Mouse (Mus musculus) small intestine, adult 2 months (tissue): ENCODE measurements around the gene Ankrd13b. TPM values are rescaled to one million over a fixed set of nuclear protein-coding genes. Genes with fewer than 3 reads are reported as not detected.

Experiments used
- H3K27ac ChIP-seq: fragments of 200-500 bp; 2 replicates; pipeline ENCODE4 v1.5.1; 2012; ENCODE audit warnings: low read depth, low read length, control low read depth, inconsistent platforms; ENCODE audit not compliant: insufficient read depth
- H3K27me3 ChIP-seq: fragments of 200-500 bp; 2 replicates; pipeline ENCODE4 v1.6.1; 2012; ENCODE audit warnings: mild to moderate bottlenecking, moderate library complexity, low read length, inconsistent platforms; ENCODE audit not compliant: control insufficient read depth, insufficient read depth
- H3K36me3 ChIP-seq: fragments of 200-500 bp; 2 replicates; pipeline ENCODE4 v1.6.1; 2012; ENCODE audit warnings: mild to moderate bottlenecking, low read length, control low read depth, inconsistent platforms; ENCODE audit not compliant: control insufficient read depth, insufficient read depth
- H3K4me1 ChIP-seq: fragments of 200-500 bp; 2 replicates; pipeline ENCODE4 v1.6.1; 2012; ENCODE audit warnings: low read length, inconsistent platforms, mixed read lengths; ENCODE audit not compliant: control insufficient read depth, insufficient read depth, insufficient read length
- H3K4me3 ChIP-seq: fragments of 200-500 bp; 2 replicates; pipeline ENCODE4 v1.5.1; 2012; ENCODE audit warnings: low read depth, mild to moderate bottlenecking, control low read depth, inconsistent platforms, low read length, moderate library complexity
- CTCF ChIP-seq: fragments of 200-500 bp; IDR thresholded peaks from 2 replicates; pipeline ENCODE4 v1.5.1; 2012; ENCODE audit warnings: low read depth, mild to moderate bottlenecking, control low read depth, inconsistent platforms, low read length, moderate library complexity, mixed read lengths; ENCODE audit not compliant: insufficient replicate concordance, insufficient read length; ENCODE audit errors: extremely low read depth
- POLR2A ChIP-seq: fragments of 200-500 bp; IDR thresholded peaks from 2 replicates; pipeline ENCODE4 v1.6.1; 2012; ENCODE audit warnings: low read depth, mild to moderate bottlenecking, control low read depth, inconsistent platforms, low read length, moderate library complexity
- WGBS: fragments of 180-500 bp; shearing (Covaris S2); methylation state at CpG from one replicate; pipeline ENCODE4 v1.1.7; 2018; 5-methylcytosine and 5-hydroxymethylcytosine counted together
- polyA plus RNA-seq: library from polyadenylated mRNA; depleted of rRNA; stranded (reverse); fragments of >200 nt; gene quantifications from 2 replicates; pipeline ENCODE4 v1.2.3, GENCODE M21; 2012

The Ankrd13b gene
- polyA plus RNA-seq, 1 experiment = 12.0 TPM

GRCm38 (mm10) chr11:77494782-77495181, 5.3 kb upstream of the Ankrd13b start:
- TF ChIP-seq CTCF = no peak
- TF ChIP-seq POLR2A = no peak
- Histone ChIP-seq H3K27ac (no peak overlapping the region), H3K4me1 (peaks cover 42% of the 10 kb centered on the region), H3K4me3 (no peak overlapping the region), H3K36me3 (peaks cover 7% of the 10 kb centered on the region), H3K27me3 (no peaks in the 10 kb centered on the region)
- 69% methylated on average over 6 of the region's 6 CpGs for WGBS

GRCm38 (mm10) chr11:77494344-77494676, 4.8 kb upstream of the Ankrd13b start:
- WGBS = 17% methylated on average over 4 of the region's 4 CpGs
- TF ChIP-seq POLR2A = 0 out of 2 replicates have a peak, but pooled peaks have one; percentile 1
- TF ChIP-seq CTCF = no peak
- peak overlapping the region; percentile 89 for H3K4me3 ChIP-seq

DNA sequence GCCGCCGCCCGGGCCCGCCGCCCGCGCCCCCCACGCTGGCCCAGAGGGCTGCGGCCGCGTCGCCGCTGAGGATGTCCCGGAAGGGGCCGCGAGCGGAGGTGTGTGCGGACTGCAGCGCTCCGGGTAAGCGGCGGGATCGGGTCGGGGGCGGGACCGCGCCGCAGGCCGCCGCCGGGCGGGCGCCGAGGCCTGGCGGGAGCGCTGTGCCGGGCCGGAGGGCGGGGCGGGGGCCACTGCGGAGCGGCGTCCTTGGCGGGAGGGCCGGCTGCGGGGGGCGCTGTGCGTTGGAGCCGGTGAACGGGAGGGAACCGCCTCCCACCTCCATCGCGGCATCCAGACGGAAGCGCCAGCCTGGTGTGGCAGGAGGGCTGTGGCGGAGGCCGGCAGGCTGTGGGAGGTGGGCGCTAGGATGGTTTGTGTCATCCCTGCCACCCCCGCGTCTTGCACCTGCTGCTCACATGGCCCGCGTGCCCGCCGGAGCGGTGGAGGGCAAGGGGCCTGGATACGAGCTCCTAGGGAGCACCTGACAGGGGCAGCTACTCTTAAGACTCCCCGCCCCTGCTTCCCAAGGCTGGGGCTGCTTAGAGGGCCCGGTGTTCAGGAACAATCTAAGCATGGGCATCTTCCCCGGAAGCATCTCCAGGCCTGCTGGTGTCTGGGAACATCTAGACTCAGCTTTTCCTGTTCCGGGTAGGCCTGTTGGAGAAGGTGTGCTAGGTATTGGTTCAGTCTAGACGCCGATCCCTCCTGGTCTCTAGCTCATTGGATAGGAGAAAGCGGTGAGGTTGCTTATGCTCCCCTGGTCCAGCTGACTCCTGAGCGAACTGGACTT, 4.2 kb upstream of the Ankrd13b start, which contains the start of gene Git1:
Git1 (plus strand) TSS at position 51 of the 832 bp plus-strand sequence.
- peaks cover 44% of the 10 kb centered on the region for H3K4me1 ChIP-seq
- H3K4me3 ChIP-seq = peak within 1 kb of the TSS; percentile 89
- no peaks in the 10 kb centered on the region for H3K36me3 ChIP-seq
- WGBS = 1% methylated on average over 72 of the region's 74 CpGs
- H3K27ac ChIP-seq = peak within 1 kb of the TSS; percentile 74
- no peaks in the 10 kb centered on the region for H3K27me3 ChIP-seq
- TF ChIP-seq CTCF (no peak), POLR2A (peak; percentile 41; the same call in 1 of the 2 replicates)

More at GRCm38 (mm10) chr11:77494344-77494676, 4.8 kb upstream of the Ankrd13b start:
- Histone ChIP-seq H3K27ac (peak overlapping the region; percentile 74), H3K27me3 (no peaks in the 10 kb centered on the region), H3K4me1 (peaks cover 42% of the 10 kb centered on the region), H3K36me3 (peaks cover 2% of the 10 kb centered on the region; the same call in 1 of the 2 replicates)

DNA sequence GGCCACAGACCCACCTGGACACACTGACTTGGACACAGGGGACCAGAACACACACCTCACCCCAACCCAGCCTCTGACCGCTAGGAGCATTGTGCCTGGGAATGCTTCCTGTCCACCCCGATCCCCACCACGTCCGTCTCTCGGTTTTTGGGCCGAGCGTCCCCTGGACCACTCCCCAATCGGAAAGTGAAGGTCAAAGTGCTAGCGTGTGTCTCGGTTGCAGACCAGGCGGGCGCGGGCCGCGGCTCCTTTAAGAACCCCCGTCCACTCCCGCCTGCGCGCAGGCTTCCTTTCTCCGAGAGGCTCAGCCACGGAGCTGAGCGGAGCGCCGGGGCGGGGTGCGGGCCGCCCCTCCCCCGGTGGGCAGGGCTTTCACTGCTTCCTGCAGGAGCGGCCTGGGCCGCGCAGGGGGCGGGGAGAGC, 3.4 kb upstream of the Ankrd13b start:
- H3K36me3 ChIP-seq = no peaks in the 10 kb centered on the region
- peaks cover 36% of the 10 kb centered on the region for H3K4me1 ChIP-seq
- TF ChIP-seq POLR2A (peak; percentile 80), CTCF (no peak)
- peak overlapping the region; percentile 68 for H3K4me3 ChIP-seq
- no peaks in the 10 kb centered on the region for H3K27me3 ChIP-seq
- peak overlapping the region; percentile 49 for H3K27ac ChIP-seq
- 1% methylated on average over 32 of the region's 32 CpGs for WGBS

DNA sequence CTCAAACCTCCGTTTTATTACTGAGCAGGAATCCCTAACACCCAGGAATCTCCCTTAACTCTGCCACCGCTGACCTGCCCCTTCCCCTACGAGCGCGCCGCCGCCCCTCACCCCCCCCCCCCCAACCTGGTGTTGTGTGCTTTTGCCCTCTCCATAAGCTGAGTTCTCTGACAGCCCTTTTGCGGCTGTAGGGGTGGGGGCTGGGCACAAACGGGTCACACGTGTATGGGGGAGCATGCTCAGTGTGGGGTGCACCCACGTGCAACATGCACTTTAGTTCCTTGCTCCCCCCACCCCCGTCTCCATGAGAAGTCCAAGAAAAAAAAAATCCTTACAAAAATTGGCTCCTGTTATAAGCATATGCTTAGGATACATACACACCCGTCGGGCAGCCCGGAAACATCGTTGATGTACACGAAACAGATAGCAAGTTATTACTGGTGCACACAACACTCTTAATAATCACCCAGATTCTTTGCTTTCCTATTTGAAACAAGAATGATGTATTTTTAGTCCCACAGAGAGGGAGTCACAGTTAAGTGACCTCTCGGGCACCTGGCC, 2.9 kb upstream of the Ankrd13b start:
- Histone ChIP-seq H3K36me3 (no peaks in the 10 kb centered on the region), H3K4me3 (peak overlapping the region; percentile 68), H3K27me3 (no peaks in the 10 kb centered on the region), H3K27ac (peak overlapping the region; percentile 49), H3K4me1 (peaks cover 31% of the 10 kb centered on the region)
- TF ChIP-seq POLR2A (no peak), CTCF (no peak)
- under 1% methylated on average over 18 of the region's 18 CpGs for WGBS

- Histone ChIP-seq H3K4me3 (peak overlapping the region; percentile 45), H3K27me3 (no peaks in the 10 kb centered on the region), H3K4me1 (peaks cover 25% of the 10 kb centered on the region), H3K36me3 (no peaks in the 10 kb centered on the region), H3K27ac (peak overlapping the region; percentile 45)
- TF ChIP-seq CTCF = no peak
- TF ChIP-seq POLR2A = no peak
- WGBS = under 1% methylated on average over 23 of the region's 23 CpGs
These were observed 2.2 kb upstream of the Ankrd13b start for GRCm38 (mm10) chr11:77491502-77492291.
